In the genomic region with DNA sequence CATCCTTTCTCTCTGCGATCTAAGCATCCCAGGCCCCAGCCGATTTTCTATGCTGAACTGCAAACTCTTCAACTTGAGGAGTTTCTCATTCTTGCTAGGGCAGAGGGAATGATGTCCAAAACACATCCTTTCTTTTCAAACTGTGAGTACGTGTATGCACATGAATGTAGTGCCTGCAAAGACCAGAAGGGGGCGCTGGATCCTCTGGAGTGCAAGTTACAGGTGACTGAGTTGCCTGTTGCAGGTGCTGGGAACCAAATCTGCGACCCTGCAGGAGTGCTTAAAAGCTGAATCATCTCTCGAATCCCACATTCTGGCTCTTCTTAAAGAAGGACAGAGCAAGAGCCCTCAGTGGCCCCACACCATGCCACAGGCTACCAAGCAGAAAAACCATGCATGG, we compare ENCODE assay signal across 12 mouse cellular contexts. TPM values are rescaled to one million over a fixed set of nuclear protein-coding genes. Genes with fewer than 3 reads are reported as not detected.
A peak's percentile ranks its signal among the peaks of the same experiment; 100 is the strongest.
DNase-seq lines count a peak whose midpoint lies in the region; ATAC-seq and TF ChIP-seq lines count a peak whose summit lies in the region.
"Had no signal": no experiment of that assay in that cellular context is flagged by ENCODE, and none has a peak within 500 bp of the region (broad histone marks: within the 10 kb centered on the region; RNA-seq: fewer than 3 reads in every experiment).

No protein-coding gene starts in this region.

- H3K27ac ChIP-seq in gastrocnemius, adult 2 months = no peak overlapping the region
- H3K27ac ChIP-seq in liver, postnatal 0 days (ENCODE audit: low read depth) = no peak overlapping the region
- no peak overlapping the region for H3K27ac ChIP-seq in liver, embryonic 12.5 days
- H3K27ac ChIP-seq in stomach, embryonic 16.5 days (ENCODE audit: low read length) = peak overlapping the region; percentile 28; the same call in 1 of the 2 replicates
- H3K27ac ChIP-seq in midbrain, embryonic 15.5 days = no peak overlapping the region
- H3K27ac ChIP-seq: limb, embryonic 12.5 days; macrophage had no signal

- intact Hi-C loops in gastrocnemius, adult 2 months (cut with DNase I) = no loop called here

- no peaks in the 10 kb centered on the region; the same call in 1 of the 2 replicates for H3K36me3 ChIP-seq in liver, postnatal 0 days (replicated peaks; ENCODE audit: insufficient read depth, low read length)
- peaks cover 4% of the 10 kb centered on the region; the same call in 1 of the 2 replicates for H3K36me3 ChIP-seq in liver, embryonic 12.5 days
- H3K36me3 ChIP-seq in stomach, embryonic 16.5 days (ENCODE audit: control insufficient read depth, insufficient read depth, low read length) = no peaks in the 10 kb centered on the region
- no peaks in the 10 kb centered on the region for H3K36me3 ChIP-seq in midbrain, embryonic 15.5 days (replicated peaks)

- no peak for ATAC-seq in liver, postnatal 0 days
- no peak for ATAC-seq in liver, embryonic 12.5 days
- no peak for ATAC-seq in stomach, embryonic 16.5 days (ENCODE audit: insufficient read depth, low FRiP score)
- no peak for ATAC-seq in midbrain, embryonic 15.5 days (replicated peaks)

- H3K9ac ChIP-seq in liver, postnatal 0 days (replicated peaks) = no peak overlapping the region
- H3K9ac ChIP-seq in liver, embryonic 12.5 days = no peak overlapping the region
- H3K9ac ChIP-seq in stomach, embryonic 16.5 days (ENCODE audit: low read length) = no peak overlapping the region
- no peak overlapping the region for H3K9ac ChIP-seq in midbrain, embryonic 15.5 days
- H3K9ac ChIP-seq: kidney, embryonic 15.5 days; limb, embryonic 12.5 days had no signal

- no peak overlapping the region for H3K4me3 ChIP-seq in gastrocnemius, adult 2 months
- H3K4me3 ChIP-seq in liver, postnatal 0 days (ENCODE audit: low read depth, low read length) = no peak overlapping the region
- H3K4me3 ChIP-seq in liver, embryonic 12.5 days = no peak overlapping the region
- H3K4me3 ChIP-seq in stomach, embryonic 16.5 days (replicated peaks; ENCODE audit: low read length) = no peak overlapping the region
- H3K4me3 ChIP-seq in midbrain, embryonic 15.5 days = no peak overlapping the region
- H3K4me3 ChIP-seq: kidney, embryonic 15.5 days; limb, embryonic 12.5 days had no signal

- no peaks in the 10 kb centered on the region for H3K9me3 ChIP-seq in liver, postnatal 0 days (ENCODE audit: low read length)
- no peaks in the 10 kb centered on the region for H3K9me3 ChIP-seq in liver, embryonic 12.5 days (replicated peaks)
- H3K9me3 ChIP-seq in stomach, embryonic 16.5 days (replicated peaks; ENCODE audit: control insufficient read depth, low read length) = no peaks in the 10 kb centered on the region
- no peaks in the 10 kb centered on the region for H3K9me3 ChIP-seq in midbrain, embryonic 15.5 days
- H3K9me3 ChIP-seq: kidney, embryonic 15.5 days; limb, embryonic 12.5 days had no signal

- WGBS in liver, postnatal 0 days (ENCODE audit: insufficient replicate concordance) = 75% methylated on average over 6 of the region's 6 CpGs
- 59% methylated on average over 6 of the region's 6 CpGs for WGBS in liver, embryonic 12.5 days (ENCODE audit: insufficient replicate concordance)
- 73% methylated on average over 6 of the region's 6 CpGs for WGBS in stomach, embryonic 16.5 days
- WGBS in midbrain, embryonic 15.5 days = 76% methylated on average over 6 of the region's 6 CpGs

- TF ChIP-seq CTCF in gastrocnemius, adult 2 months (IDR thresholded peaks at IDR 0.05) = peak; percentile 37
- TF ChIP-seq CTCF in liver, postnatal 0 days (IDR thresholded peaks at IDR 0.05; ENCODE audit: low read depth) = peak; percentile 48

- no peak overlapping the region for H3K4me2 ChIP-seq in liver, postnatal 0 days (ENCODE audit: low read depth, low read length)
- no peak overlapping the region for H3K4me2 ChIP-seq in liver, embryonic 12.5 days
- H3K4me2 ChIP-seq in stomach, embryonic 16.5 days (ENCODE audit: low read depth, low read length) = no peak overlapping the region
- no peak overlapping the region for H3K4me2 ChIP-seq in midbrain, embryonic 15.5 days
- H3K4me2 ChIP-seq: kidney, embryonic 15.5 days; limb, embryonic 12.5 days had no signal

- no peak for TF ChIP-seq EP300 in liver, postnatal 0 days (IDR thresholded peaks at IDR 0.05; ENCODE audit: low read depth)

- H3K27me3 ChIP-seq in liver, postnatal 0 days (ENCODE audit: insufficient read depth, low read length) = no peaks in the 10 kb centered on the region
- H3K27me3 ChIP-seq in liver, embryonic 12.5 days (replicated peaks) = peaks cover 28% of the 10 kb centered on the region
- no peaks in the 10 kb centered on the region for H3K27me3 ChIP-seq in stomach, embryonic 16.5 days (ENCODE audit: control insufficient read depth, insufficient read depth, low read length)
- H3K27me3 ChIP-seq in midbrain, embryonic 15.5 days (replicated peaks) = no peaks in the 10 kb centered on the region
- H3K27me3 ChIP-seq: kidney, embryonic 15.5 days; limb, embryonic 12.5 days had no signal

- no peak for DNase-seq in gastrocnemius, adult 2 months
- DNase-seq in gastrocnemius, postnatal 10 days = no peak
- no peak for DNase-seq in liver, postnatal 0 days
- DNase-seq in NIH3T3 (ENCODE audit: low read depth) = peak; percentile 17
- DNase-seq in urinary bladder, postnatal 36 days (ENCODE audit: low spot score in 2 of 2) = no peak
- DNase-seq: cerebellum, postnatal 36 days had no signal

- H3K4me1 ChIP-seq in liver, postnatal 0 days (ENCODE audit: insufficient read depth) = peaks cover 17% of the 10 kb centered on the region
- H3K4me1 ChIP-seq in liver, embryonic 12.5 days = peaks cover 28% of the 10 kb centered on the region
- peaks cover 25% of the 10 kb centered on the region for H3K4me1 ChIP-seq in stomach, embryonic 16.5 days (ENCODE audit: control insufficient read depth, insufficient read depth, low read length)
- peaks cover 52% of the 10 kb centered on the region for H3K4me1 ChIP-seq in midbrain, embryonic 15.5 days

RNA-seq across cellular contexts. Expression of a gene that starts 13.0 kb away (rescaled TPM):
- 1 to 10 TPM; 8.9 to 9.5 TPM for total RNA-seq in gastrocnemius, adult 2 months (2021)
- total RNA-seq in gastrocnemius, postnatal 10 days (2021) = 10 to 100 TPM; 34.2 to 38.3 TPM
- polyA plus RNA-seq in liver, postnatal 0 days (2015; fragmentation: Nextera tagmentation; extraction: Ambion mirVana) = 8.0 and 9.6 TPM in 2 replicates
- polyA plus RNA-seq in liver, embryonic 12.5 days (2016; fragmentation: Nextera tagmentation; extraction: Ambion mirVana) = 9.5 and 9.6 TPM in 2 replicates
- polyA plus RNA-seq in stomach, embryonic 16.5 days (2015; fragmentation: Nextera tagmentation; extraction: Ambion mirVana) = 33.0 and 37.4 TPM in 2 replicates
- polyA plus RNA-seq in midbrain, embryonic 15.5 days (2015; fragmentation: Nextera tagmentation; extraction: Ambion mirVana) = 64.4 and 65.9 TPM in 2 replicates
